Mouse (Mus musculus) liver, embryonic 14.5 days (tissue): Measurements from ENCODE around the gene Foxn3. TPM values are rescaled to one million over a fixed set of nuclear protein-coding genes. Genes with fewer than 3 reads are reported as not detected.

ENCODE experiments used
- ATAC-seq: fragments of 200-750 bp; cut with Nextera tagmentation; 2 replicates; pipeline ENCODE4 v1.8.0; 2017; ENCODE audit warnings: moderate number of reproducible peaks, mild to moderate bottlenecking, moderate library complexity; ENCODE audit not compliant: insufficient read depth
- DNase-seq, 3 experiments: peaks; one replicate each; pipeline ENCODE4 v3.0.0-alpha.2; 2012 to 2013; ENCODE audit warnings: low read depth in 3 of 3, low spot score in 3 of 3
- H3K27ac ChIP-seq: fragments of 300-500 bp; sonication (generic); 2 replicates; pipeline ENCODE4 v1.5.1; 2014; ENCODE audit warnings: moderate library complexity, mild to moderate bottlenecking, control low read depth, inconsistent platforms
- H3K27me3 ChIP-seq: fragments of 300-500 bp; sonication (generic); 2 replicates; pipeline ENCODE4 v1.6.1; 2014; ENCODE audit warnings: mild to moderate bottlenecking, low read length, moderate library complexity; ENCODE audit not compliant: control insufficient read depth, insufficient read depth
- H3K36me3 ChIP-seq: fragments of 300-500 bp; sonication (generic); replicated peaks from 2 replicates; pipeline ENCODE4 v1.6.1; 2014; ENCODE audit warnings: low read depth; ENCODE audit not compliant: control insufficient read depth, insufficient read depth
- H3K4me1 ChIP-seq, 2 experiments: fragments of 200-500 bp in 1 of 2; fragments of 300-500 bp in 1 of 2; sonication (generic) in 1 of 2; replicated peaks; 2 replicates each; pipeline ENCODE4 v1.6.1; 2012 to 2014; ENCODE audit warnings: antibody characterized with exemption in 1 of 2, inconsistent platforms in 1 of 2, low read length in 1 of 2; ENCODE audit not compliant: control insufficient read depth in 2 of 2, insufficient read depth in 2 of 2
- H3K4me2 ChIP-seq: fragments of 300-500 bp; sonication (generic); 2 replicates; pipeline ENCODE4 v1.6.1; 2014; ENCODE audit warnings: low read depth, mild to moderate bottlenecking, control low read depth, moderate library complexity
- H3K4me3 ChIP-seq, 2 experiments: fragments of 200-500 bp in 1 of 2; fragments of 300-500 bp in 1 of 2; sonication (generic) in 1 of 2; 2 replicates each; pipeline ENCODE4 v1.5.1; 2012 to 2014; ENCODE audit warnings: low read depth in 2 of 2, low read length in 2 of 2, mild to moderate bottlenecking in 2 of 2, control low read depth in 1 of 2, inconsistent platforms in 1 of 2, moderate library complexity in 1 of 2; ENCODE audit not compliant: insufficient read depth in 1 of 2
- H3K9ac ChIP-seq: fragments of 300-500 bp; sonication (generic); replicated peaks from 2 replicates; pipeline ENCODE4 v1.6.1; 2014; ENCODE audit warnings: mild to moderate bottlenecking, control low read depth, moderate library complexity
- H3K9me3 ChIP-seq: fragments of 300-500 bp; sonication (generic); 2 replicates; pipeline ENCODE4 v1.6.1; 2016; ENCODE audit warnings: low read length, mixed read lengths; ENCODE audit not compliant: control insufficient read depth
- CTCF ChIP-seq: IDR thresholded peaks from 2 replicates; pipeline ENCODE4 v1.5.1; 2016; ENCODE audit warnings: antibody characterized with exemption, low read depth, control low read depth
- EP300 ChIP-seq: IDR thresholded peaks from 2 replicates; pipeline ENCODE4 v1.6.1; 2016; ENCODE audit warnings: antibody characterized with exemption, low read depth
- WGBS: fragments of 180-500 bp; shearing (Covaris S2); extraction: QIAGEN DNeasy Blood & Tissue Kit; methylation state at CpG from one replicate; pipeline ENCODE4 v1.1.7; 2014; ENCODE audit not compliant: insufficient replicate concordance; 5-methylcytosine and 5-hydroxymethylcytosine counted together
- polyA plus RNA-seq, 2 experiments: library from polyadenylated mRNA; depleted of rRNA in 1 of 2; stranded (reverse) in 1 of 2; unstranded in 1 of 2; fragments of >200 nt; fragmentation: Nextera tagmentation in 1 of 2; extraction: Ambion mirVana in 1 of 2; gene quantifications; 2 replicates each; pipeline versions ENCODE4 v1.2.1 to v1.2.3; 2012 to 2014

Foxn3 gene
- polyA plus RNA-seq, 2 experiments = 2.7 to 13.6 TPM

DNA sequence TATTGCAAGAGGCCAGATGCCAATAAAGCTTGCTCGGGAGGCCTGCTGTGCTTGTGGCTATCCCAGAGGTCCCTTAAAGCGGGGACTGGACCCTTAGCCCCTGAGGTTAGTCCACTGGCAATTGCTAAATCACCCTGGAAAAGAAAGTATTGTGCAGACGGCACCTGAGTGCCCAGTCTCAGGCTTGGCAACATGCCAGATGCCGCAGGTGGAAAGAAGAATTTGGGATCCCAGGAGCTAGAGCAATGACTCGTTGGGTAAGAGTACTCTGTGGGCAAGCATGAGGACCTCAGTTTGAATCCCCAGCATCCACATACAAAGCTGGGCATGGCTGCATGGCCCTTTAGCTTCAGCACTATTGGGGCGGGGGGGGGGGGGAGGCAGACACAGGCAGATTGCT lies 35.9 kb downstream of the Foxn3 start:
- ATAC-seq = no peak
- DNase-seq = no peak

DNA sequence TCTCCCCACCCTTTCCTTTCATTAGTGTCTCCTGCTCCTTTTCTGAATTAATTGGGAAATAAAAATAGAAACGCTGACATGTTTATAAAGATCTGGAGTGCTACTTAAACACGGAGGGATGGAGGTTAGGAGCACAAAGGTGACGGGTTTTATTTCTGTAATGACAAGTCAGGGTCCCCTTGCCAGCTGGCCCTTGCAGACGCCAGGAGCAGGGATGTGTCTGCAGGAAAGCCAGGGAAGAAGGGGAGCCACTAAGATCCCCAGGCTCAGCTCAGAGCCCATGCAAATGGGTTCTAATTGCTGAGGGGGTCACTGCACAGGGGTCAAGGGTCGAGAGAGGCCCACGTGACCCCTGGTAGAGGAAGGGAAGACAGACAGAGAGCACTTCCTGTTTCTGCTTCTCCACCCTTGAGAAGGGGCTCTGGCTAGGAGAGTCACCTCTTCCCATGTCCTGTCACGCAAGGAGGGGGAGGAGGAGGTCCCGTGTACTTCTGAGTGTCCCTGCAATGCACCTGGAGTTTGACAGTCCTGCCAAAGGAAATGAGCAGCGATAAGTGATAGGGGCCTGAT lies 36.7 kb downstream of the Foxn3 start:
- WGBS = 53% methylated on average over 9 of the region's 9 CpGs

More for the DNA sequence above, 35.9 kb downstream of the Foxn3 start:
- H3K4me3 ChIP-seq = no peak overlapping the region
- no peak for TF ChIP-seq EP300
- TF ChIP-seq CTCF = no peak
- no peak overlapping the region for H3K9ac ChIP-seq
- no peak overlapping the region for H3K27ac ChIP-seq
- 69% methylated on average over 6 of the region's 6 CpGs for WGBS
- H3K4me2 ChIP-seq = no peak overlapping the region
- H3K9me3 ChIP-seq = no peaks in the 10 kb centered on the region
- H3K36me3 ChIP-seq = no peaks in the 10 kb centered on the region
- H3K27me3 ChIP-seq = no peaks in the 10 kb centered on the region
- H3K4me1 ChIP-seq = peaks cover 0 to 14% of the 10 kb centered on the region in 2 experiments; a peak in 2 of 4 replicates

DNA sequence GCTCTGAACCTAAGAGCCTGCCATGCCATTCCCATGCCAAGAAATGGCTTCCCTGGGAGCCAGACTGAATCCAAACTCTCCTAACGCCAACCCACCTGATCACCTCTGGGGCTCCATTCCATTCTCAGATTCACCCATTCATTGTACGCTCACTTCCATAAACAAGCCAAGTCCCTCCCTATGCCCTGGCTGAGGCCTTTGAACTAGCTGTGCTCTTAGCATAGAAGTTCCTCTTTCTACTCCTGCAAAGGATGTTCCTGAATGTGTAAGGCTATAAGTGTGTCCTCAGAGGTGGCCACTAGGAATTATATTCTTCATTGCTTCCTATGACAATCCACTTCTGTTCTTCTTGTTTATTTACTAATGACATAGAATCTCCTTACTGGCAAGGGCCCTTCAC lies 40.5 kb downstream of the Foxn3 start:
- Histone ChIP-seq H3K9ac (no peak overlapping the region), H3K4me2 (no peak overlapping the region), H3K4me1 (peaks cover 0 to 7% of the 10 kb centered on the region in 2 experiments; a peak in 2 of 4 replicates), H3K36me3 (no peaks in the 10 kb centered on the region), H3K9me3 (no peaks in the 10 kb centered on the region), H3K27me3 (no peaks in the 10 kb centered on the region), H3K4me3 (no peak overlapping the region), H3K27ac (no peak overlapping the region)
- 65% methylated on average over 2 of the region's 2 CpGs for WGBS
- DNase-seq = no peak
- ATAC-seq = no peak
- no peak for TF ChIP-seq EP300
- no peak for TF ChIP-seq CTCF

More for the DNA sequence above, 36.7 kb downstream of the Foxn3 start:
- Histone ChIP-seq H3K36me3 (no peaks in the 10 kb centered on the region), H3K9ac (no peak overlapping the region), H3K27me3 (no peaks in the 10 kb centered on the region), H3K4me2 (no peak overlapping the region), H3K4me3 (no peak overlapping the region), H3K4me1 (peaks cover 0 to 9% of the 10 kb centered on the region in 2 experiments; a peak in 2 of 4 replicates), H3K9me3 (no peaks in the 10 kb centered on the region), H3K27ac (no peak overlapping the region)
- TF ChIP-seq CTCF = no peak
- TF ChIP-seq EP300 = no peak
- no peak for ATAC-seq
- no peak for DNase-seq

DNA sequence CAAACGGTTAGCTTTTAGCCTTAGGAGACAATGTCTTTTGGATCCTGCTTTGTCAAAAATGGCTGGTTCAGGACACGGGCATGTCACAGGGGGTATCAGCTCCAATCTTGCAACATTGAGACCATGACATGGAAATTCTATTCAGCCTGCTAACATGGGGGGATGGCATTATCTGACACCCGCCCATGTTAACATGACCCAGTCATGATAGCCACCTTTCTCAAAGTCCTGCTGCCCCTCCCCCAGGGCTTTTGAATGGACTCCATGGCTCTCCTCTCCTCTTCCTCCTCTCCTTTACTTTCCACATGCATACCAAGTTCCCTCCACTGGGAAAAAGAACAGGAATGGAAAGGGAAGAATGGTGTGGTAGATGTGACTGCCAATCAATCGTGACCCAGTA lies 43.5 kb downstream of the Foxn3 start:
- no peak overlapping the region for H3K4me3 ChIP-seq
- H3K36me3 ChIP-seq = no peaks in the 10 kb centered on the region
- H3K9me3 ChIP-seq = no peaks in the 10 kb centered on the region
- no peak for DNase-seq
- no peak overlapping the region for H3K9ac ChIP-seq
- TF ChIP-seq EP300 (no peak), CTCF (no peak)
- 63% methylated on average over 4 of the region's 4 CpGs for WGBS
- no peaks in the 10 kb centered on the region for H3K27me3 ChIP-seq
- H3K4me1 ChIP-seq = peaks cover 0 to 8% of the 10 kb centered on the region in 2 experiments; a peak in 2 of 4 replicates
- no peak for ATAC-seq
- H3K27ac ChIP-seq = no peak overlapping the region
- no peak overlapping the region for H3K4me2 ChIP-seq

DNA sequence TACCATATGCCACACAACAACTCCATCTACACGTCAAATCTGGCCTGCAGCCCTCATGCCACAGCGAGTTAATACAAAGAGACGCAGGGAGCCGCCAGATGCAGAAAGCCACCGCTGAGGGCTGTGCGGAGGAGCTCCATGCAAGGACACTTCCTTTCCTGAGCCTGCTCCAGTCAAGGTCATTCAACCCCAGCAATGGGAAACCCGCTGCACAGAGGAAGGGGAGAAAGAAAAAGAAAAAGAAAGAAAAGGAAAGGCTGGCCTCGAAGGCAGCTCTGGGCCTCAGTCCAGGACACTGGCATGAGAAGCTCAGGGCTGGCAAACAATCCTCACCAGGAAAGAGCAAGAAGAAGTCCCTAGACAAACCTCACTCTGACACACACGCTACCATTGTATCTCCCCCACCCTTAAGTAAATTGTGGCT lies 44.2 kb downstream of the Foxn3 start:
- no peak overlapping the region for H3K4me2 ChIP-seq
- ATAC-seq = no peak
- WGBS = 77% methylated on average over 9 of the region's 9 CpGs
- H3K27me3 ChIP-seq = no peaks in the 10 kb centered on the region
- H3K9ac ChIP-seq = no peak overlapping the region
- no peaks in the 10 kb centered on the region for H3K36me3 ChIP-seq
- no peak overlapping the region for H3K27ac ChIP-seq
- H3K4me1 ChIP-seq = peaks cover 0 to 8% of the 10 kb centered on the region in 2 experiments; a peak in 2 of 4 replicates
- TF ChIP-seq CTCF (no peak), EP300 (no peak)
- H3K9me3 ChIP-seq = no peaks in the 10 kb centered on the region
- H3K4me3 ChIP-seq = no peak overlapping the region
- DNase-seq = no peak
